Mouse (Mus musculus) cerebellum, adult 18-20 months (tissue): ENCODE measurements at regions not wholly inside any gene's neighbourhood (a gene's known extent, or its start where the extent isn't known, plus 50 kb on each side); places are given as distances from the start of the nearest gene placed in this dataset.

Experiments used
- DNase-seq, 2 experiments: peaks; one replicate each; pipeline ENCODE4 v3.0.0; 2021

GRCm38 (mm10) chr14:29876668-29877067 lies 91.4 kb upstream of the Selenok start:
- no peak for DNase-seq

- no peak for DNase-seq
Measured at GRCm38 (mm10) chr14:29877671-29878422, 90.3 kb upstream of the Selenok start.

- no peak for DNase-seq
Measured at GRCm38 (mm10) chr14:29878423-29878800, 89.7 kb upstream of the Selenok start.

GRCm38 (mm10) chr14:29879283-29879682 lies 88.8 kb upstream of the Selenok start:
- no peak for DNase-seq

DNA sequence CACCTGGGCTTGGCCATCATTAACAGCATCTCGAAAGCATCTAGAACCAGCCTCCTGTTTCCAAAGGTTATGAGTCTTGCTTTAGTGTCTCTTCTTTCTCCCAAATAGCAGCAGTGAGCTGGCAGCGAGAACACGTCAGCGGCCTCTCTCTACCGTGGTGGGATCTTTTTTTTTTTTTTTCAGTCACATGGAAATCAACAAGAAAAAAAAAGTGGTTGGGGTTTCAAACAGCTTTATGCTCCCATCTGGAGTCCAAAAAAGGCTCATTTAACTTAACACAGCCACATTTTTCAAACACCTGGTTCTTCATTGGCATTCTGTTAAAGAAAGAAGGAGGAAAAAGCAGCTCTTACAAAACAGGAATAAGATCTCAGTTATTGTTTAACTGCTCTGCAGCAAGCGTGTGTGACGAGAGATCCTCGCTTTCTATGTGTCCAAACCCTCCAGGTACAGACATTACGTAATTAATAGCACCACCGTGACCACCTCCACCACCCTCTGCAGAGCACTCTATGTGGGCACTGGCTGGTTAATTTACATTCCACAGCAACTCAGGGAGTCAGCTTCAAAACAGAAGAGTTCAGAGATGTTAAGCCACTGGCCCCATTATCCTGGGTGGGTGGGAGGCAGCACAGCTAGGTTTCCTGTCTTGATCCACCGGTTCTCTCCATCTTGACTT lies 85.3 kb upstream of the Selenok start:
- no peak for DNase-seq

DNA sequence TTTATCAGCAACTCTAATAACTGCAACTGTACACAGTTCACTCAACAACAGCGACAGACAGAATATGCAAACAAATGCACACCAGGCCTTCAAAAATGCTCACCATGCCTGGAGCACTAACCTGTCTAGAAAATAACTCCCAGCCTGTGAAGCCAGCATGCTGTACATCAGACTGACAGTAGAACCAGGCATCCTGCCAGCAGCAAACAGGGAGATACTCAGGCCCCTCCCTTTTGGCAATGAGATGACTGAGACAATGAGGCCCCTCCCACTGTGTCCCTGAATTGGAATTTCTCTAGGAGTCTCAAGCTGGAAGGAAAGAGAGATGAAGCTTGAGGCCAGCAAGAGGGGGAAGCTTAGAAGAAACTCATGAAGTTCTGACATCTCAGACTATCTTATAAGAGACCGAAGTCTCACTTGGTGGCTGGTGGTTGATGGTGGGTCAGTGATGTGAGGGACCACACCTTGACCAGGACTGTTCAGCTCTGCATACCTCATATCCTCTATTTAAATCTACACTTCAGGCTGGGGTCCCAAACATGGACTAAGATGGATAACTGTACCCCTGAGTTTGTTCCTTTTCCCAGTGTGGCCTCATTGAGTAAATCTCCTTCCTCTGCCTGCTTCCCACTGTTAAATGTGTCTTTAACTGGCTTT lies 72.6 kb upstream of the Selenok start:
- peak; percentile 8 to 10 for DNase-seq

GRCm38 (mm10) chr14:29895989-29896675 lies 72.0 kb upstream of the Selenok start:
- DNase-seq, result no peak

GRCm38 (mm10) chr14:29900931-29901330 lies 67.2 kb upstream of the Selenok start:
- no peak for DNase-seq

- no peak for DNase-seq
Measured at GRCm38 (mm10) chr14:29903574-29903973, 64.5 kb upstream of the Selenok start.

DNA sequence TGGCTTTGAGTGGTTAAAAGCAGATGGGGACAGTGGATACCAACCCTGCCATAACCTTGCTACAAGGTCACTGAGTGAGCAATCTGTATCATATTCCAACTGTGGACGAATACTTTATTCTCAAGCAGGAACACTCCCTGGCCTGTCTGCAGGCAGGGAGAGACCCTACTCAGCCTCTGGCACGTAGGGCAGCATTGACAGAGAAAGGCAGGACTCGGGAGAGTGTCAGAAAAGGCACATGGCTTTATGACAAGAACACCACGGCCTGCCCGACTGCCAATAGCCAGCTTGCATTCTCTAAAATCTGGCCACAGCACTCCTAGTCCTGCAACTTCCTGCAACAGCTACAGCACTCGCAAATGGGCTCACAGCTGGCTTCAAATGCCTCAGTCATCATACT lies 63.3 kb upstream of the Selenok start:
- DNase-seq, result no peak

- no peak for DNase-seq
Measured at GRCm38 (mm10) chr14:29909741-29910140, 58.4 kb upstream of the Selenok start.
